Mouse (Mus musculus): ENCODE data around the gene Preb. TPM values are rescaled to one million over a fixed set of nuclear protein-coding genes. Genes with fewer than 3 reads are reported as not detected.

The Preb gene
- polyA plus RNA-seq, 1 experiment from 2014 or later = 226 TPM

DNA sequence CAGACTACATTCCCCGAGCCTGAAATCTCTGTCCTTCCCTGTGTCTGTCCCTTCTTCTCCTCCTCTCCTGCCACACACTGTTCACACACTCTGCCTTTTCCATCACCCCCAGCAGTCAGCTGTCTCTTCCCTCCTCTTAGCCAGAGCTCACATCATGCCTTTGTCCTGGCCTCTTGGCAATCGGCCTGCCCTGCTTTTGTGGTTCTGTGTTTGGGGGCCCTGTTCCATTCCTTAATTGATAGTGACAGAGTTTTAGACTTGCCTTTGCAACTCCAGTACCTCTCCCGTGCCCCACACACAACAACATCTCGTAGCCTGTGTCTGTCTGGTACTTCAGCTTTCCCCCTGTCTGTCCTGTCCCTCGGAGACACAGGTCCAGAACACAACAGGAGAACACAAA is 48.0 kb downstream of the Preb start:
- DNase-seq (ENCODE audit: low read depth, low spot score) = no peak
- POLR2A ChIA-PET = interaction anchor here (1.2 to 11.3 kb wide), 2 partner anchors 20 to 113 kb away, joined by 3 to 91 read pairs; partner anchors contain the start of gene Agbl5
- no peak for ATAC-seq
- no peaks in the 10 kb centered on the region for H3K27me3 ChIP-seq
- CTCF ChIA-PET = interaction anchor here (1.4 kb wide), 1 partner anchor 18 kb away, joined by 4 read pairs; no protein-coding TSS in a partner anchor
- in situ Hi-C loops (cut with MboI; ENCODE audit: low pct_unique_long_range_greater_than_20kb) = loop anchor here (10.0 kb wide), 1 partner anchor 197 kb away; the partner anchor contains the start of gene Dpysl5
- TF ChIP-seq CTCF (IDR thresholded peaks at IDR 0.05) = no peak

DNA sequence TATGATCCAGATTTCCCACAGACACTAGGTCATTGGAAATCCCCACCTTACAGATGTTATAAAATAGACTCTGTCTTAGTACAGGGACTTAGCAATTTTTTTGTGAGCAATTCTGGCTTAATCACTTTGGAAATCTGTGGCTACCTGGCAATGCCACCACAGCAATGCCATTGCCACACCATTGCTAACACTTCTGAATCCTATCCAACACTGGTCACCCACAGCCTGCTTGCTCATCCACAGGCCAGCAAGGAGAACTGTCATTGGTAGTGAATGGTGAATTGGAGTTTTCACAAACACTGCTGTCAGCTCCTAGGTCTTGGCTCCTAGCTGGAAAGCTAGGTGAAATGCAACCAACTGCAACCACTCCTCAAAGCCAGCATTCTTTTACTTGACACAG is 49.7 kb downstream of the Preb start:
- ChIA-PET POLR2A (interaction anchor here (11.3 kb wide), 1 partner anchor 19 kb away, joined by 91 read pairs; the partner anchor contains the start of gene Agbl5), CTCF (interaction anchor here (1.1 kb wide), 1 partner anchor 11 kb away, joined by 3 read pairs; the partner anchor contains the start of gene Khk)
- DNase-seq (ENCODE audit: low read depth, low spot score) (no peak), ATAC-seq (no peak)
- TF ChIP-seq CTCF (IDR thresholded peaks at IDR 0.05) = no peak
- no peaks in the 10 kb centered on the region for H3K27me3 ChIP-seq
- in situ Hi-C loops (cut with MboI; ENCODE audit: low pct_unique_long_range_greater_than_20kb) = loop anchor here (10.0 kb wide), 1 partner anchor 196 kb away; the partner anchor contains the start of gene Dpysl5

DNA sequence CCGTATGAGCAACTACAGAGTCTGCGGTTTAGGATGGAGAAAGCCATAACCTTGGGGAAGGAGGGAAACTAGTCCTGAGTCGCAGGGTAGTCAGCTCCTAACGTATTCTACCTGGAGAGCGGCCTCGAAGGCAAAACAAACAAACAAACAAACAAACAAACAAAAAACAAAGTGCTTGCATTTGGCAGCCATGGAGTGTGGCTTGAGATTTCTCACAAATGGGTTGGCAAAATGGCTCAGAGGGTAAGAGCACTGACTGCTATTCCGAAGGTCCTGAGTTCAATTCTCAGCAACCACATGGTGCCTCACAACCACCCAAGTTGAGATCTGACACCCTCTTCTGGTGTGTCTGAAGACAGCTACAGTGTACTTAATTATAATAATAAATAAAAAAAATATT is 50.3 kb downstream of the Preb start:
- no peak for TF ChIP-seq CTCF (IDR thresholded peaks at IDR 0.05)
- DNase-seq (ENCODE audit: low read depth, low spot score) (no peak), ATAC-seq (no peak)
- in situ Hi-C loops (cut with MboI; ENCODE audit: low pct_unique_long_range_greater_than_20kb) = loop anchor here (10.0 kb wide), 1 partner anchor 195 kb away; the partner anchor contains the start of gene Dpysl5
- POLR2A ChIA-PET = interaction anchor here (0.9 to 11.3 kb wide), 2 partner anchors 10 to 18 kb away, joined by 3 to 91 read pairs; partner anchors contain the start of gene Agbl5
- CTCF ChIA-PET = interaction anchor here (1.1 to 1.9 kb wide), 3 partner anchors 12 to 104 kb away, joined by 3 to 7 read pairs (median 4); partner anchors contain the start of gene Khk
- H3K27me3 ChIP-seq = no peaks in the 10 kb centered on the region

DNA sequence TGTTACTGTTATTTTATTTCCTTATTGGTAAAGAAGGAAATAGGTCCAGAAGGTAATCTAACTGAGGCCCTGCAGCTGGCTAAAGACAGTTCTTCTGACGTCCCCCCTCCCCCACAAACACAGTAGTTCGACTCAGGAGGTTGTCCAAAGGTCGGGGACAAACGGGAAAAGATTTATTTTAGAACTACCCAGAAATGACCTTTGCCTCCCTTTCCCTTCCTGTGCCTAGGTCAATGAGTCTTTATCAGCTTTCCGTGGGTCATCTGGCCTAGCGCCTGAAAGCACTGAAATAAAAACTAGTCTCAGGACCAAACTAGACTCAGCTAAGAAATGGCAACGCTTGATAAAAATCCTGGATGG is 50.9 kb downstream of the Preb start:
- H3K27me3 ChIP-seq = no peaks in the 10 kb centered on the region
- CTCF ChIA-PET = interaction anchor here (1.3 to 1.9 kb wide), 3 partner anchors 9 to 103 kb away, joined by 4 to 7 read pairs (median 4); no protein-coding TSS in a partner anchor
- DNase-seq (ENCODE audit: low read depth, low spot score) (no peak), ATAC-seq (no peak)
- TF ChIP-seq CTCF (IDR thresholded peaks at IDR 0.05) = no peak
- in situ Hi-C loops (cut with MboI; ENCODE audit: low pct_unique_long_range_greater_than_20kb) = no loop called here
- POLR2A ChIA-PET = interaction anchor here (0.9 to 11.3 kb wide), 2 partner anchors 10 to 17 kb away, joined by 3 to 91 read pairs; partner anchors contain the start of gene Agbl5

DNA sequence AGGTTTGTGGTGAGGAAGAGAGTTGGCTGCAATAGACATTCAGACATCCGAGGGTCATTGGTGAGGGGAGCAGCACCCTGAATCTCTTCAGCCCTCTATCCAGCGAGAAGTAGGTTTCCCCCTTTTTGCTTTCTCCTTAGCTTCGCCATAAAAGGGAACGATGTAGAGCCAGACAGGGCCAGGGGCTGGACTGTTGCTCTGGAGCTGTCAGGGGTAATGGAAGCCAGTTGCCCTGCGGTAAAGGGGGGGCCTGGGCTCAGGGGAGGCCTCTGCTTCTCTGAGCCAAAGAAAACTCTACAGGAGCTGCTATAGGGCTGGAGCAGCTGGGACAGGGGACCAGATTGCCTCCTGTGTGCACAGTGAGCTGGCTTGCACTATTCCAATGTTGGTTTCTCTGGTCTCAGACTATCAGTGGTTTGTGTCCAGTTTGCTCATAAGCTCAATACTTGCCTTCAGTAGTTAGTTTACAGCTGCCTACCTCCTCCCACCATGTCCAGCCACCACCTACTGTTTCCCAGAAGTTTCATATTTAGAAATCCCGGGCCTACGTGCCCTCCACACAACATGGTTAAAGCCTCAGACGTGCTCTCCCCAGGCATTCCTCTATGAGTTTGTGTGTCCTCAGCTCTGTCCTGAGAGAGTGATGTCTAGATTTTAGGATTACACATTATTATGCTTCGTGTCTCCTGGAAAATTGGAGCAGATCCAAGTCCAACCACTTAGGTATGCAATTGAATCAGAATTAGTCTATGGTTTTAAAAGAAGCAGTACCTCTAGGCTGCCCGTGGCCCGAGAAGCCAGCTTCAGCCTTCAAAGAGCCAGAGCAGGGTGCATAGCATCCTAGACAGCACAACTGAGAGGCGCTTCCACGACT is 51.5 kb downstream of the Preb start:
- ChIA-PET POLR2A (interaction anchor here (0.9 to 11.3 kb wide), 2 partner anchors 11 to 17 kb away, joined by 3 to 91 read pairs; partner anchors contain the start of gene Agbl5), CTCF (interaction anchor here (0.7 to 1.9 kb wide), 4 partner anchors 10 to 103 kb away, joined by 3 to 7 read pairs (median 4); partner anchors contain the start of gene Khk)
- TF ChIP-seq CTCF (IDR thresholded peaks at IDR 0.05) = no peak
- DNase-seq (ENCODE audit: low read depth, low spot score) (no peak), ATAC-seq (peak; percentile 15)
- no peaks in the 10 kb centered on the region for H3K27me3 ChIP-seq
- in situ Hi-C loops (cut with MboI; ENCODE audit: low pct_unique_long_range_greater_than_20kb) = no loop called here

DNA sequence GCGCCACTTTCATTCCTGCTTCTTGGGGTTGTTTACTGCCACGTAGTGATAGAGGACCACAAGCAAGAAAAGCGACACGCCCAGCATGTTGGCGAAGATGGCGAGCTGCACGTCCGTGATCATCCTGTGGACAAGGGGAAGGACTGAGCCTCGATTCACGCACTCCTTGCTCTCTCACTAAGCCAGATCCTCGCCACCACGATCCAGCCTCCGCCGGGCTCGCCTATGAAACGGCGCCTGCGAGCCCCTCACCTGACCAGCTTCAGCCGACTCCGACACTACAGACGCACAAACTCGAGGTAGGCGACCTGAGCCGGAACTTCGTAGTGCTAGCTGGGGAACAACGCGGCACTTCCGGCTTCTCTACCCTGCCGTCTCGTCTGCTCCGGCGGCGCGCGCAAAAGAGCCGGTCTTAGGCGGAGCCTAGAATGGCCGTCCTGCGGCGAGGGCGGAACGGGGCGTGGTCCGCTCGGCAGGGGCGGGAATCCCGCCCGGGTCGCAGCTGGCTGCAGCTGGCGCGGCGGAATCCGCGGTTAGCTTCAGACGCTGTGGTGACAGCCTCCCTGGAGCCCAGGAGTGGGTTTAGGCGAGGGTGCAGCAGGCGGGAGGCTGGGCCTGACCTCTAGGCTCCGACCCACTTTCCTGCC is 52.6 kb downstream of the Preb start, which contains the start of gene Ost4:
TSS of gene Ost4 (minus strand) at position 376 of the 647 bp plus-strand sequence.
- CTCF ChIA-PET = interaction anchor here (0.6 kb wide), 1 partner anchor 79 kb away, joined by 3 read pairs; no protein-coding TSS in a partner anchor
- TF ChIP-seq CTCF (IDR thresholded peaks at IDR 0.05) = no peak
- DNase-seq (ENCODE audit: low read depth, low spot score) = peak; percentile 83
- H3K27me3 ChIP-seq = no peaks in the 10 kb centered on the region
- POLR2A ChIA-PET = interaction anchor here (1.9 to 11.3 kb wide), 2 partner anchors 10 to 16 kb away, joined by 6 to 91 read pairs; partner anchors contain the start of gene Agbl5
- in situ Hi-C loops (cut with MboI; ENCODE audit: low pct_unique_long_range_greater_than_20kb) = no loop called here
- peak; percentile 85 for ATAC-seq

DNA sequence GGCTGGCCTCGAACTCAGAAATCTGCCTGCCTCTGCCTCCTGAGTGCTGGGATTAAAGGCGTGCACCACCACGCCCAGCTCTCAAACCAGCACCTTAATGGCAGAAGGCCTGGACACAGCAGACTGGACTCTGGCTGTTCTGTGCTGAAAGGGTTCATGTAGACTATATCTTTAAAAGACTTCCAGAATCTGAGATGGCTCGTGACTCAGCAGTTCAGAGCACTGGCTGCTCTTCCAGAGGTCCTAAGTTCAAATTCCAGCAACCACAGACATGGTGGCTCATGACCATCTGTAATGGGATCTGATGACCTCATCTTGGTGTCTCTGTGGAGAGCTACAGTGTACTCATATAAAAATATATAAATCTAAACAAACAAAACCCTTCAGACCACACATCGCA is 58.3 kb downstream of the Preb start:
- in situ Hi-C loops (cut with MboI; ENCODE audit: low pct_unique_long_range_greater_than_20kb) = no loop called here
- POLR2A ChIA-PET = interaction anchor here (1.0 to 11.3 kb wide), 2 partner anchors 10 to 98 kb away, joined by 4 to 91 read pairs; partner anchors contain the start of gene Agbl5
- TF ChIP-seq CTCF (IDR thresholded peaks at IDR 0.05) = no peak
- peak; percentile 65 for ATAC-seq
- CTCF ChIA-PET = interaction anchor here (4.4 kb wide), 1 partner anchor 12 kb away, joined by 17 read pairs; the partner anchor contains the start of gene Agbl5
- DNase-seq (ENCODE audit: low read depth, low spot score) = no peak
- H3K27me3 ChIP-seq = no peaks in the 10 kb centered on the region

Other genes starting within 250 kb of the Preb start
- gene Dpysl5, start 248.8 kb downstream of the Preb start, polyA plus RNA-seq (2021) = 0.31 TPM
- 83.2 TPM for gene Mapre3, start 145.7 kb downstream of the Preb start, polyA plus RNA-seq (2021)
- gene Tmem214, start 92.3 kb downstream of the Preb start, polyA plus RNA-seq (2021) = 82.6 TPM
- gene Agbl5, start 71.7 kb downstream of the Preb start, polyA plus RNA-seq (2021) = 34.9 TPM
- 262 TPM for gene Ost4, start 52.6 kb downstream of the Preb start, polyA plus RNA-seq (2021)
- 0.30 TPM for gene Emilin1, start 47.0 kb downstream of the Preb start, polyA plus RNA-seq (2021)
- 45.3 TPM for gene Khk, start 38.9 kb downstream of the Preb start, polyA plus RNA-seq (2021)
- 0.23 TPM for gene Cgref1, start 14.8 kb downstream of the Preb start, polyA plus RNA-seq (2021)
- not detected for gene Tcf23, start 8.3 kb upstream of the Preb start, polyA plus RNA-seq (2021)
- gene Atraid, start 88.0 kb upstream of the Preb start, polyA plus RNA-seq (2021) = 118 TPM
- gene Slc5a6, start 88.6 kb upstream of the Preb start, polyA plus RNA-seq (2021) = 13.2 TPM
- gene Cad, start 94.4 kb upstream of the Preb start, polyA plus RNA-seq (2021) = 39.8 TPM
- not detected for gene Dnajc5g, start 145.9 kb upstream of the Preb start, polyA plus RNA-seq (2021)
- 0.06 TPM for gene Slc30a3, start 147.9 kb upstream of the Preb start, polyA plus RNA-seq (2021)
- not detected for gene Trim54, start 156.4 kb upstream of the Preb start, polyA plus RNA-seq (2021)
- gene Ucn, start 178.5 kb upstream of the Preb start, polyA plus RNA-seq (2021) = not detected
- 162 TPM for gene Mpv17, start 193.9 kb upstream of the Preb start, polyA plus RNA-seq (2021)
- 3.9 TPM for gene Gm29609, start 219.6 kb upstream of the Preb start, polyA plus RNA-seq (2021)
- 63.0 TPM for gene Gtf3c2, start 219.8 kb upstream of the Preb start, polyA plus RNA-seq (2021)
- gene Snx17, start 232.9 kb upstream of the Preb start, polyA plus RNA-seq (2021) = 163 TPM
- gene Eif2b4, start 233.1 kb upstream of the Preb start, polyA plus RNA-seq (2021) = 78.1 TPM
- 44.0 TPM for gene Zfp513, start 241.9 kb upstream of the Preb start, polyA plus RNA-seq (2021)